Mouse (Mus musculus) embryo, embryonic 11 days (tissue): Measurements from ENCODE around the gene Mast4.

Source experiments
- DNase-seq: peaks from one replicate; pipeline ENCODE4 v3.0.0-alpha.2; 2015

Mast4 gene

DNA sequence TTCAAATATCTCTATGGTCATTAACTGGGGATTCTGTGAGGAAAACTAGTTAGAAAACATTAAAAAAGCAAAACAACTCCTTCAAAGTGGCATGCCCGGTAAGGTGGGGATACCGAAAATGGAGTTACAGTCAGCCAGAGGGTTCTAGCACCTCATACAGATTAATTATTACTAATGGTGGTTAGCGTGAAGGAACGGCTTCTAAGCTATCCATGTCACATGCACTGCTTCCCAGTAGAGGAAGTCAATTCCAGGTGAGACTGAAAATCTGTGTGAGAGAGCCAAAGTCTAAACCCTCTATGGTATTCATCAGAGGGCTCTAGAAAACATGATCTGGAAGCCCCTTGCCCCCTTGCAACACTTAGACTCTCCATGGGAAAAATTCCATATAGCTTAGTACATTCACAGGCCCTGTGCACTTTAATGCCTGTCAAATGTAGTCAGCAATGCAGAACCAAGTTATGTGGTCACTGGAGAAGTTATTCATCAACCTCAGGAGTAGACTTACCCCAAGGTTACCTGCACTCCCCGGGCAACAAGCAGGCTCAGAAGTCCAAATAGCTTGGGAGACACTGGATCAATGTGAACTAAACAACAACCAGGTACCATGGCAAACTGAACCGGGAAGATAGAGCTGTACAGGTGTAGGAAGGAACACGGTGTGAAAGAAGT lies 96.1 kb downstream of the Mast4 start:
- no peak for DNase-seq

DNA sequence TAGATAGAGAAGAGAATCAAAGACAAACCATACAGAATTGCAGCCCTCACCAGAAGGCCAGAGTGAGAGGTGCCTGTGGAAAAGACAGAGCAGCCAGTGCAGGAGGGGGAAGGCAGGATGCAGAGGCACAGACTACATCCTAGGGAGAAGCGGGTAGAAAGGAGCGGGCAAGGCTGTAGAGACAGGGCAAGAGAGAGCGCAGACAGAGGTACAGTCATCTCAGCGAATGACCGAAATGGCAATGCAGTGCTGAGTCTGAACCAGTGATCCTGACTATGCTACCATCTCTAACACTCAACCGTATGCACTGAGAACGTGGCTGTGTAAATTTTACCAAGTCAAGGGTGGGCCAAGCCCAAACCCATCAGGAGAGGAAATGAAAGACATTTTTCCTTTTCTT lies 102.1 kb downstream of the Mast4 start:
- no peak for DNase-seq

DNA sequence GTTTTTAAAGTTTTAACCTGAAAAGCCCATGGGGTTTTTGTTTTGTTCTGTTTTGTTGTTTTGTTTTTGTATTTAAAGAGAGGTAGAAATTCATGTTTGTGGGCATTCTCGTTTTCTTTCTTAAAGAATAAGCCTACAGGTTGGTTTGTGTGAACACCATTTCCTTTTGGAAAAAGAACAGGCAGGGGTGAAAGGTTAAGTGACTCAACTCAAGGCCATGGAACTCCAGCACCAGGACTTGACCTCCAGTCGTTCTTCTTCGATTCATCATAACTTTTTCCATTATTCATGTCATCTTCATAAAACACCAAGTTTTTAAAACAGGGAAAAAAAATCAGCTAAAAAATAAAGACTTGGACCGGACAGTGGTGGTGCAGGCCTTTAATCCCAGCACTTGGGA lies 105.2 kb downstream of the Mast4 start:
- no peak for DNase-seq

DNA sequence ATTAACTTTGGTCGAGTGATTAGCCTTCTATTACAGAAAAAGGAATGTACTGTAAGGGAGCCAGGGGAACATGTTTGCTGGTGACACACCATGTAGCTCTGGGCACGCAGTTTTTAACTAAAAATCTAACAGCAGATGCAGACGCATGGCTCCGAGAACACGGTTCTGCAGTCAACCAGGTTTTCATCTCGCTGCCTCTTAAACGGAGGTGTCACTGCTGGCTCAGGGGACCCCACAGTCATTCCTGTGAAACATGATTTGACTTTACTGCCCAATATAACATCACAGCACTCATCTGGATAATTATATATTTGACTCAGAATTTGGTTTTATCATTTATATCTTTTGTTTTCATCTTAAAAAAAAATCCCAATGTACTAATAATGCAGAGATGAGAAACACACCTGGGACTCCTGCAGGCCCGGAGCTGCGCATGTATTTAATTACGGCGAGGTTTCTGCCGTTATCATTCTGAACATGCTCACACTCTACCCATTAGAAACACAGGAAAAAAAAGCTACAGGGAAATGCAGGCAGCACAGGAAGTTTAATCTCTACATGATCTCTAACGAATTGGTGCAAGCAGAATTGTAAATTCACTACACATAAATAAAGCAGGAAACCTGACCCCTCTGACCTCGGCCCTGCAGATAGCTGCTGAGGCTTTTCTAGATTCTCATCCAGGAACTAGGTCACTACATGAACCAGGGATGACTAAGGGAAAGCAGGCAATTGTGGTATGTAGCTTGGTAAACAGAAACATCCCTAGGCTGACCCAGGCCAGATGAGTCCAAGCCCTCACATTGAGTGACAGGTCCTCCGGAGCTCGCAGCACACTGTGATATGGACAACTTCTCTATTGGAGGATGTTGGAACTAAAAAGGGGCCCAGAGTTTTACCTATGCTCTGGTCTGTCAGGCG lies 108.1 kb downstream of the Mast4 start:
- DNase-seq = no peak

DNA sequence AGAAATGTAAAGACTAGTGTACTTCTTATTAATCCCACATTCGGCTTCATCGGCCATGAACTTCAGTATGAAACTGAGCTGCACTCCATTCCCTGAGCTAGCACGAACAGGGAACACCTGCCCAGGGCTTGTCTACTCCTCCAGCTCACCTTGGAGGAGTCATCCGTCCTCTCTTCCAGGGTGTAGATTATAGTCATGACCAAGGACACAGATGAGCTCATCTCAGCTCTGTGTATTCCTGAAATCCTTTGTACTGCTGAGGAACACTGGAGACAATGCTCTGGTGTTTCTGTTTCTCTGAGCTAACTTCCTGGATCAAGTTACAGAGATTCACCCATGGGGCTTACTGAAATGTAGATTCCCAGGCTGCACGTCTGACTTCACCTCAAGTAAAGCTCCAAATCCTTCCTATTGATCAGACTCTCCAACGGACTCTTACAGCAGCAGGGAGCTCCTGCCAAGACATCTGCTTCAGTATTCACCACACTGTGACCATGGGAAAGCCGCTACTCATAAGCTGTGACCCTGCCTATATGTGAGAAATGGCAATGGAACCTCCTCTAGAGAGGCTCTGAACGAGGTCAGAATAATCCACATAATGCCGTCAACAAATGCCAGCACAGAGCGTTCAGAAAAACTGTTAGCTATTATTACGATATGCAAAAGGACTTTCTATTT lies 108.9 kb downstream of the Mast4 start:
- DNase-seq = no peak

DNA sequence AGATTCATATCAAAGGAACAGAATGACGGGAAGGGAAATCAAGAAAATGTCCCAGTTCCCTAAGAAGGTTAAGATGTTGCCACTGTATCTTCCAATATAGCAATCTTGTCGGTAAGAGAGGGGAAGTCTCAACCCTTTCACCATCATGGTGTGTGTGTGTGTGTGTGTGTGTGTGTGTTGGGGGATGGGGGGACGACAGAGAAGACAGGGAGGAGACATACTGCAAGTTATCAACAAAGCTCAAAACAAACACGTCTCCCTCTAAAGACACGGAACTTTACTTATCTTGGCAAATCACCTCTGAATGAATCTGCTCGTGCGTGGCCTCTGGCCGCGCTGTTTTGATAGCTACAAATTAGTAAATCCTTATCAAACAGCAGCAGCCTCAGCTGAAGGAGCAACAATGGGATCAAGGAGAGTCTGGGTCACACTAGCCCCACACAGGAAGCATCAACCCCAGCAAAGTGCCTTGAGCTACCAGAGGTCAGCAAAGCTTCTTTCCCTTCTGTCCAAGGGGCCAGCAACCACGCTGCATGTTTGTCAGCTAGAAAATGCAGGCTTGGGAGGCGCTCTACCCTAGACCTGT lies 113.7 kb downstream of the Mast4 start:
- no peak for DNase-seq

DNA sequence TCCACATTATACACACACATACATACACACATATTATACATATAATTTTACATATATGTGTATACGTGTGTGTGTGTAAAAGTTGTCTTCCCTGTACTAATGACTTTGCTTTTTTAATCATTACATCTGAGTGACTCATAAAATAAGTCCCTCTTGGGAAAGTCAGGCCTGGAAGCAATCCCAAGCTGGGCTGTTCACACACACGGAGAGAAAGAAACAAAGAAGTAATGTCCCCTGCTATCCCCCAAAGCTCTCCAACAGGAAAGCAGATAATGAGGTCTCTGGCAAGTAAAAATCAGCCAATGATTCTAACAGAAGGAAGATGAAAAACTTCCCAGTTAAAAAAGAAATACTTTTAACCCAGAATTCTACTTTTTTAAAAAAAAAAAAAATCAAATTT lies 114.3 kb downstream of the Mast4 start:
- DNase-seq = no peak

DNA sequence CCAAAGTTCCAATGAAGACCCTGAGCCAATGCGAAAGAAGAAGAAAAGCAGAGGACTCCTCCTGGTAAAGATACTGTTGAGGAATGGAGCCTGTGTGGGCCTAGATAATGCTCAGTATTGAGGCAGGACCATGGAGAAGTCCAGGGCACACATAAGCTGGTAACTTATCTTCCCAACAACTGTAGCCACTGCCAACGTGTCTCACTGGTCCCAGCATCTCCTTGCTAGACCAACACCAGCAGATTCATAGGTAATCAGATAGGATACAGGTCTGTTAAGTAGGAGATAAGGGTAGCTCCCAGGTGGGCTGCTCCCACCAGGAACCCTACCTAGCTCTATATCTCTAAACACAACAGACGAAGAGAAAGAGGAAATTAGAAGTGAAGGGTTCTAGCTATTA lies 116.8 kb downstream of the Mast4 start:
- no peak for DNase-seq

DNA sequence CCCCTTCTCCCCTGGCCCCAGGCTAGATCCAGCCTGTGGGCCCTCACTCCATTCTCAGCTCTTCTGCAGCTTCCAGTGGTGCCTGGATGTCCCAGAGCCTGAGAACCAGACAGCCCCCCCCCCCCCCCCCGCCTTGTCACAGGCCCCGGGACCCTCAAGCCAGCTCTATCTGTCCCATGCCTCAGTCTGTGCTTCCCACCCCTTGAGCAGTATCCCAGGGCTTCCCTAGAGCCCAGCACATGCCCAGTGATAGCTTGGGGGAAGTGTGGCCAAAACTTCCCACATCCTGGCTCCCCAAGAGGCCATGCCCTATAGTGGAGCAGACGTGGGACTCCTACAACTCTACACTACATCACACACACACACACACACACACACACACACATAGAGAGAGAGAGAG lies 119.8 kb downstream of the Mast4 start:
- no peak for DNase-seq

DNA sequence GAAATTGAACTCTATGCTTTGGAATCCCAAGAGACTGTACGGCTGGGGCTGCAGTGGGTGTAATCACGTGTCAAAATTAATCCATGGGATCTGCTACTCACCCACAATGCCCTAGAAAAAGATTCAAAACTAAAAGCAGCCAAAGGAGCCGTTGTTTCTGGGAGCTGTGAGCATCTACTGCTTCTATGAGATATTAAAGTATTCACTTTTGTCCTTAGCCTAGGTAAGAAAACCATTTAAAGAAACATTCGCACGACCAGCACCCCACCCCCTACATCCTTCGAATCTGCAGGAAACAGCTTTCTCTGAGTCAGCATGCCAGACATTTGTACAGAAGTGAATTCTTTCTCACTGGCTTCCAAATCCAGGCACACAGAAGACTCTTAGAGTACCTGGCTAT lies 122.3 kb downstream of the Mast4 start:
- no peak for DNase-seq

DNA sequence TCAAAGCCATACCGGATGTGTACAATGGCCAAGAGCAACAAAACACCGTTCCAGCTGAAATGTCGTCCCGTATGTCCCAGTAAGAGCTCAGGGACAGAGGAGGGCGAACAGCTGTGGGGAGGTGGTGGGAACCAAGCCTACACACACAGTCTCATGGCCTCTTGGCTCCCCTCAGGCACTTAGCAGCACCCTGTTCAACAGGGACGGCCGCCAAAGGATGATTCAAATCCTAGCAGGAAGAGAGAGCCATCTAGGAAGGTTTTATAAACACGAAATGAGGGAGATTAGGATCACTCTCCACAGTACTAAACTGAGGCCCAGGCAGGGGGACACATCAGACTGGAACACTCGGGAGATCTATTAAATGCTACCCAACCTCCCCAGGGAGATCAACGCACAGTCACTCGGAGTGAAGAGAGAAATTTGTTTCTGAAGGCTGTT lies 122.8 kb downstream of the Mast4 start:
- DNase-seq = no peak

DNA sequence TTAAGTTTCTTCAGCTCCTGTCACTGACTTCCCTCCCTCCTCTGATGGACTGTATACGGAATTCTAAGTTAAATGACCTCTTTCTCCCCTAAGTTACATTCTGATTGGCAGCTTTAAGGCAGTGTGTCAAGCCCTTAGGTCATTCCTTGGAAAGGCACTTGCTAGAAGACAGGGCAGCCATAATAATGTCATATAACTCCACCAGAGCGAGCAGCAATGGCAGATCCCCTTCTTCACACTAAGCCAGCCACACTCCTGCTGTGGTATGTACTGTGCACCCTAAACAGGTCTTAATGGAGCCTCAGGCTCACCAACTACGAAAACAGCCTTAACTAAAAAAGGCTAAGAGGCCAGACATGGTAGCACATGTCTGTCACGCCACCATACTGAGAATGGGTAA lies 123.6 kb downstream of the Mast4 start:
- DNase-seq = no peak

DNA sequence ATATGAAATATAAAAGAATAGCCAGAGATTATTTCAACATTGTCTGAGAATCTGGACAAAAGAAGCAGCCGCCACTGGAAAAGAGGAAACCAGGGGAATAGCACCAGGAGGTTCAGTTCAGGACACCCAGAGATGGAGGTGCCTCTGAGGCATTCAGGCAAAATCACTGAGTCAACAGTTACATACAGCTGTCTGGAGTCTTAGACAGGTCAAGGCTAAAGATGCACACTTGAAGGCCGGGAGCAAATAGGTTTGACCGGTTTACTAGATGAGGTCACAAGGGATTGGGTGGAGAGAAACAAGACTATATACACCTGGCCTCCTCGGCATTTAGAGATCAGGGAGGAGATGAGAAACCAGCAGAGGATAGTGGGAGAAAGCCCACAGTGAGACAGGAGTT lies 127.1 kb downstream of the Mast4 start:
- no peak for DNase-seq

DNA sequence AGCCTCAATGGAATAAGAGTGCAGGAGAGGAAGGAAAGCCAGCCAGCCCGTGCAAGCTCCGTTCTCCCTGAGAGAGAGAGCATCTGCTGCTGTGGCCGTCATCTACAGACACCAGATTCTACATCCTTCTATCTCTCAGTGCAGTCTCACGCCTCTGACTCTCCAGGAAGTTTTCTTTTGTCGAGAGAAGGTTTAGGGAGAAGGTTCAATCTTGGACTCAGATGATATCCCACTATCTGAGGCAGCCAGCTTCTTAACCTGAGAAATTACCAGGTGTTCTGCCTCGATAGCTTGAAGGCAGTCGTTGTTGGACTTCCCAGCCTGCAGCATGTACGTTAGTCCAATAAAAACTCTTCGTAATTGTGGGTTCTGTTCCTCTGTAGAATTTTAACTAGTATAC lies 127.7 kb downstream of the Mast4 start:
- DNase-seq = no peak

DNA sequence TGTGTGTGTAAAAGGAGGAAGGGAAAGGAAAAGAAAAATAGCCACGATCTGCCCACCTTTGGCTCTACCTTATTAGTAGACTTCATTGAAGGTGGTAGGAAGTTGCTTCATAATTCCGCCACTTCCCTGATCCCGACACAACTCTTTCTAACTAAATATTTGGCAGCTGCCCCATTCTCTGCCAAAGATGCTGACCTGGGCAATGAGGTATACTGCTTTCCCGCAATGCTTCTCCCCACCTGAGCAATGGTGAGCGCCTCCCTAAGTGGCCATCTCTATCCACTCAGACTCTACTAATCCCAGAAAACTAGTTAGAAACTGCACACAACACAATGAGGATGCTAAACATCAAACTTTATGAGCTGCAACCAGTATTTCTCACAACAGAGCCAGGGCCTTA lies 129.1 kb downstream of the Mast4 start:
- no peak for DNase-seq

DNA sequence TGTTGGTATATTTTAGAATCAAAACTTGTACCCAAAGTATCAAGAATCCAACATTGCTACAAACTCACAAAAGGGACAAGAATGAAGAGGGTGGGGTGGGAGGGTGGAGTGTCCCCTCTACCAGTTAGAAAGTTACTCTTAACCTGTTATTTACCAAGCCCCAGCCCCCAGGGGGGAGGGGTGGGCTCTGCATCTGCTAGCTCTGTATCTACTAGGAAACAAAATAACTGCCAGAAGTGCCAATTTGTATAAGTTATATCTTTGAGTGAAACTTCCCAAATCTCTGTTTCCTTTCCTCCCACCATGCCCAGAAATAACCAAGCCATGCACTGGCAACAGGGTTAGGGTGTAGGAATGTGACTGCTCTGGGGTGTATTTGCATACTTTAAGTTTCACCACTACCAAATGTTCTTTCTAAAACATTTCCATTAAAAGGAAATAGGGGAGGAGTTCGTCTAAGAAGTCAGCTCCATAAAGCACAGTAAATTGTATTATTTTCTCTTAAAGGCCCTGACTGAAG lies 130.9 kb downstream of the Mast4 start:
- no peak for DNase-seq

DNA sequence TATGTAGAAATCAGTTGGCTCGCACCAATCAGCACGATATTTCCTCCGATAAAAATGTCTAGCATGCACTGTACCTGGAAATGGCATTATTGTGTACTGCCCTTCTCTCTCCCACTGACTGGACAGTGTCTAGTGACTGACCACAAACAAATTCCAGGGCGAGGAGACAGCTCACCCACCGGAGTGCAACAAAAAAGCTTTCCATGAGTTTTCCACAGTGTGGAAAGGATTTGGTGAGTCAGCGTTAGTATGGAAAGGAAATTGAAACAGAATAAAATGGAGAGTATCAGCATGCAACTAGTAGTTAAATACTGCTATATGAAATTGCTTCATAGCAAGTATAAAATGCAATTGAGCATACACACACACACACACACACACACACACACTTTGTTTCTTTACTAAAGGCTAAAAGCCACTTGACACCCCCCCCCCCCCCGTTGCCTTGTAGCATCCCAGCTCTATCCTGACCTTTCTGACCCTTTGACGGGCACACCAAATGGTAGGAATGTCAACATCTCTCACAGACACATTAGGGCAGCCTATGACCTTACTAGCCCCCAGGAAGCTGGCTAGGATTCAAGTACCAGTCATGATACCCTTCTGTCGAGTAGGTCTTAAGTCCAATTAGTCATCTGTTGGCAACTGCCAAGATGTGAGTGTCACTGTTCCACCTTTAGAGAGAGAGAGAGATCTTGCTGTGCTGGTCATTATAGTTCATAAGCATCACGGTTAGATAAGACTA lies 133.1 kb downstream of the Mast4 start:
- DNase-seq = no peak

DNA sequence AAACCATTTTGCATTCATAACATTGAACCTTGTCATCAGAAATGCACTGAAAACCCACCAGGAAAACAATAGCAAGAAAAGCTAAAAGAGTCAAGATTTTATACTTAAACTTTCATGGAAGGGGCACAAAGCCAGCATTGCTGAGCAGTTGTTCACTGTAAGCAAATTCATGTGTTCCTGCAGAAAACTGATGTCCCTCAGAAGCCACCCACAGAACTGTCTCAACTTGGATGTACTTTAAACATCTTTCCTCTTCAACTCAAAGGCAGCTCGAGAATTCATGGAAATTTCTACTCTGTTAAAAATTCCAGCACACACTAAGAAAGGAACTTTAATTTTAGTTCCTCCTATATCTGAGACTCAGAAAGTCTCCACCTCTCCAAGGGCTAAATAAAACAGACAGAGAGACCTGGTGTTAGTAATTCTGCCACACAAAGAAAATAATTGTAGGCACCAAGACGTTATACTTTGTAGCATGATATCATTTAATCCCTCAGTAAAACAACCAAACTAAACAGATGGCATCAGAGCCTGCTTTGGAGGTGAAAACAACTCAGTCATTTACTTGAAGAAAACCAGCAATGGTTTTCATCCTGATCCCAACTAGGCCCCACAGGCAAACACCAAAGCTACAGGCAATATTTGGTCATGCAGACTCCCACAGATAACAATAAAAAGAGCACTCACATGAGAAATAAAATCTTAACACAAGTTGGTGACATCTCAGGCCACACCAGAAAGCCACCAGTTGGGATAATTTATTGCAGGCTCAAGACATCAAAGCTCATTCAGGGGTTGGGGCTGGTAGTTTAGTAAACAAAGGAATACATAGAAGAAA lies 134.3 kb downstream of the Mast4 start:
- DNase-seq = no peak

DNA sequence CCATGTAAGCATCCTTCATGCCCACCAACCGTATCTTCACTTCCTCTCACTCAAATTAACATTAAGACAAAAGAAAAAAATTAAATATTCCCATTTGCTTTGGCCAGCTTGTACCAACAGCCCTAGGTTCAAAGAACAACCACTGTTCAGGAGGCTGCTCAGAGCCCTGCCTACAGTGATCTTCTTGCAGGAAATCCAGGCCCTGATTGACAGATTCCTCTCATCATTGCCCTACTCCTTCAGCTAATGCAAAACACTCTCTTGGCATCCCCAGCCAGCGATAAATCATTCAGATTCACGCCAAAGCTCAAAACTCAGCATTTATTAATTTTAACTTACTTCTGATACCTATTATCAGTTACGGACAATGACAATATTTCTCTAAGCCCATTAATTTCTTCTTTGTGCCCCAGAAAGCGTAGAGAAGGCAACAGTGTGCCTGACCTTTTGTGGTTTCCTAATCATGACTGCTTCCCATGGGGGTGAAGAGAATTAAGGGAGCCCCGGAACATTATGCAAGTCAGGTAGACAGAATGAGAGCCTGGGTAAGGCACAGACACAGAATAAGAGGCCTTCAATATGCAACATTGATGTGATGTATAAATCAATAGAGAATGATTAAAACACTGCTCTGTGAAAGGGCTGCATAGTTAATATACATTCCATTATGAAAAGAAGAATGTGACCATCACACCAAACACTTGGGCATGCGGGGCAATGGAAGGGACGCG lies 135.9 kb downstream of the Mast4 start:
- no peak for DNase-seq

DNA sequence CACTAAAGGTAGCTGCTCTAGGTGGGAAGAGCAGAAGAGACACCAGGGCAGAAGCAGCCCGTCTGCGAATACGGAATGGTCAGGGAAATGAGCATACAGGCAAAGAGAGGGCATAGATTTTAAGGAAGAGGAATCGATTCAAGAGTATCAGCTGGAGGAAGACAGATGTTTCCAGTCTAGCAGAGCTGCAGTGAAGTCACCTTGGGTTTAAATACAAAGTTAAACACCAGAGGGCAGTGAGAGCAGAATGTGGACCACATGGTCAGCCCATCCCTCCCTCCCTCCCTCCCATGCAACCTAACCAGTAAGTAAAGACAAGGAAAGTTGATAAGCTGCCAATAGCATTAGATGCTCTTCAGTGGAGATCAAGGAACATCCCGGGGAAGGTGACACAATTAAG lies 138.0 kb downstream of the Mast4 start:
- no peak for DNase-seq

DNA sequence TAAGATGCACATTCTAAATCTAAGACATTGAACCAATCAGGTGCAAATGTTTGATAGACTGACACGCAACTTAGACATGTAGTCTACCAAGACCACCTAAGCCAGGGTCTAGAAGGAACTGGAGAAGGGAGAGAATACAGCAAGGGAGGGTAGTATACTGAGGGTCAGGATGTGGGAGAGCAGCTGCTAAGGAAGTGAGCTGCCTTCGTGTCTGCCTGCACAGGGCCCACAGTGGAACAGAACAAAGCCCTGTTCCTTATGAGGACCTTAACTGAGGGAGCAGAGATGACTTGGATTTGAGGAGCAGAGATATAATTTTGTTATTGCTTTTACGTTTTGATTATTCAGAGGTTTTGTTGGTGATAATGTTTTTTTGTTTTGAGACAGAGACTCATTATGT lies 138.4 kb downstream of the Mast4 start:
- DNase-seq = no peak
